Mouse (Mus musculus): ENCODE data around the gene Adamts18.

GRCm38 (mm10) chr8:113896446-113896845, 47.9 kb upstream of the Adamts18 start:
- TF ChIP-seq CTCF (IDR thresholded peaks at IDR 0.05; ENCODE audit: control insufficient read depth, insufficient read depth, insufficient replicate concordance, low read depth, low read length) (no peak), POLR2A (IDR thresholded peaks at IDR 0.05; ENCODE audit: control insufficient read depth, low read depth, low read length) (no peak)

Data from testis, adult 2 months (tissue).